Mouse (Mus musculus) lung, postnatal 10 days (tissue): ENCODE data around the gene Rpl3.

Experiments
- DNase-seq: peaks from one replicate; pipeline ENCODE4 v3.0.0; 2021

Gene Rpl3

GRCm38 (mm10) chr15:80083740-80084139 lies 7.9 kb downstream of the Rpl3 start:
- DNase-seq, result no peak

GRCm38 (mm10) chr15:80083276-80083731 lies 8.4 kb downstream of the Rpl3 start:
- peak; percentile 99 for DNase-seq

GRCm38 (mm10) chr15:80082661-80083275 lies 8.9 kb downstream of the Rpl3 start:
- DNase-seq, result no peak

- no peak for DNase-seq
These were observed 9.7 kb downstream of the Rpl3 start for GRCm38 (mm10) chr15:80081801-80082546.

- peak; percentile 57 for DNase-seq
These were observed 10.7 kb downstream of the Rpl3 start for GRCm38 (mm10) chr15:80080711-80081615.

- DNase-seq, result no peak
These were observed 11.7 kb downstream of the Rpl3 start for GRCm38 (mm10) chr15:80079954-80080353.

GRCm38 (mm10) chr15:80079129-80079668 lies 12.5 kb downstream of the Rpl3 start:
- no peak for DNase-seq

GRCm38 (mm10) chr15:80078058-80078814 lies 13.4 kb downstream of the Rpl3 start:
- peak; percentile 50 for DNase-seq

GRCm38 (mm10) chr15:80076338-80077136 lies 15.1 kb downstream of the Rpl3 start:
- DNase-seq, result peak; percentile 82

- DNase-seq, result no peak
These were observed 15.8 kb downstream of the Rpl3 start for GRCm38 (mm10) chr15:80075733-80076337.

GRCm38 (mm10) chr15:80075374-80075694 lies 16.3 kb downstream of the Rpl3 start:
- DNase-seq, result no peak

- no peak for DNase-seq
These were observed 16.9 kb downstream of the Rpl3 start for GRCm38 (mm10) chr15:80074663-80075373.

- DNase-seq, result no peak
These were observed 18.4 kb downstream of the Rpl3 start for GRCm38 (mm10) chr15:80073256-80073621.

GRCm38 (mm10) chr15:80072579-80073255 lies 19.0 kb downstream of the Rpl3 start:
- DNase-seq, result no peak

GRCm38 (mm10) chr15:80071951-80072437 lies 19.7 kb downstream of the Rpl3 start:
- DNase-seq, result no peak

GRCm38 (mm10) chr15:80070095-80070644 lies 21.5 kb downstream of the Rpl3 start:
- peak; percentile 54 for DNase-seq

GRCm38 (mm10) chr15:80069171-80069570 lies 22.5 kb downstream of the Rpl3 start:
- DNase-seq, result no peak

- no peak for DNase-seq
These were observed 25.1 kb downstream of the Rpl3 start for GRCm38 (mm10) chr15:80066538-80066937.

GRCm38 (mm10) chr15:80065414-80065813 lies 26.3 kb downstream of the Rpl3 start:
- peak; percentile 60 for DNase-seq
